Comparison of ENCODE assay signal across 28 mouse cellular contexts in genomic region chr7:137947424-137947823, GRCm38 (mm10).
A peak's percentile ranks its signal among the peaks of the same experiment; 100 is the strongest.
DNase-seq lines count a peak whose midpoint lies in the region; ATAC-seq and TF ChIP-seq lines count a peak whose summit lies in the region.
"Had no signal": no experiment of that assay in that cellular context is flagged by ENCODE, and none has a peak within 500 bp of the region (broad histone marks: within the 10 kb centered on the region; RNA-seq: fewer than 3 reads in every experiment).

No protein-coding gene starts in this region.

- no peaks in the 10 kb centered on the region for H3K36me3 ChIP-seq in midbrain, embryonic 10.5 days
- no peaks in the 10 kb centered on the region for H3K36me3 ChIP-seq in midbrain, postnatal 0 days (ENCODE audit: insufficient read depth, low read length)
- H3K36me3 ChIP-seq in limb, embryonic 10.5 days = no peaks in the 10 kb centered on the region
- H3K36me3 ChIP-seq: heart, embryonic 13.5 days; hindbrain, embryonic 13.5 days; liver, embryonic 12.5 days; neural tube, embryonic 13.5 days had no signal

- H3K9ac ChIP-seq in midbrain, postnatal 0 days (replicated peaks; ENCODE audit: low read length, poor library complexity, severe bottlenecking) = no peak overlapping the region
- H3K9ac ChIP-seq: forebrain, embryonic 13.5 days; heart, embryonic 13.5 days; hindbrain, embryonic 13.5 days; liver, embryonic 12.5 days; liver, postnatal 0 days; neural tube, embryonic 13.5 days had no signal

- no peaks in the 10 kb centered on the region for H3K27me3 ChIP-seq in midbrain, embryonic 10.5 days (ENCODE audit: low read depth, poor library complexity, severe bottlenecking)
- no peaks in the 10 kb centered on the region for H3K27me3 ChIP-seq in midbrain, postnatal 0 days (ENCODE audit: insufficient read depth, low read length)
- H3K27me3 ChIP-seq in limb, embryonic 10.5 days (ENCODE audit: low read depth, poor library complexity, severe bottlenecking) = no peaks in the 10 kb centered on the region
- H3K27me3 ChIP-seq: forebrain, embryonic 13.5 days; heart, embryonic 13.5 days; hindbrain, embryonic 13.5 days; liver, embryonic 12.5 days; neural tube, embryonic 13.5 days; Patski had no signal

- no peaks in the 10 kb centered on the region for H3K9me3 ChIP-seq in midbrain, embryonic 10.5 days (replicated peaks)
- H3K9me3 ChIP-seq in midbrain, postnatal 0 days (ENCODE audit: low read length) = no peaks in the 10 kb centered on the region
- H3K9me3 ChIP-seq in limb, embryonic 10.5 days (replicated peaks) = no peaks in the 10 kb centered on the region
- H3K9me3 ChIP-seq: forebrain, embryonic 13.5 days; heart, embryonic 13.5 days; hindbrain, embryonic 13.5 days; neural tube, embryonic 13.5 days had no signal

- WGBS in midbrain, embryonic 10.5 days = 19% methylated on average over 5 of the region's 5 CpGs
- 10% methylated on average over 5 of the region's 5 CpGs for WGBS in midbrain, postnatal 0 days
- WGBS in limb, embryonic 10.5 days = 19% methylated on average over 5 of the region's 5 CpGs

- H3K27ac ChIP-seq in midbrain, embryonic 10.5 days (replicated peaks) = peak overlapping the region; percentile 57
- H3K27ac ChIP-seq in midbrain, postnatal 0 days (ENCODE audit: low read depth, low read length) = no peak overlapping the region
- no peak overlapping the region for H3K27ac ChIP-seq in limb, embryonic 10.5 days
- H3K27ac ChIP-seq: forebrain, embryonic 13.5 days; gastrocnemius, adult 2 months; heart, adult 2 months; heart, embryonic 13.5 days; hindbrain, embryonic 13.5 days; left cerebral cortex, adult 2 months; liver, embryonic 12.5 days; neural tube, embryonic 13.5 days had no signal

- TF ChIP-seq CTCF in midbrain, postnatal 0 days (IDR thresholded peaks at IDR 0.05) = no peak

- no peak overlapping the region for H3K4me2 ChIP-seq in midbrain, postnatal 0 days (ENCODE audit: low read depth, low read length, poor library complexity, severe bottlenecking)
- H3K4me2 ChIP-seq: forebrain, embryonic 13.5 days; heart, embryonic 13.5 days; hindbrain, embryonic 13.5 days; liver, embryonic 12.5 days; neural tube, embryonic 13.5 days had no signal

- peak; percentile 67 for DNase-seq in midbrain, embryonic 10.5 days (ENCODE audit: low spot score)
- no peak for DNase-seq in midbrain, postnatal 0 days (ENCODE audit: low spot score)
- DNase-seq in embryo, embryonic 10 days (ENCODE audit: low spot score) = peak; percentile 64
- peak; percentile 54 for DNase-seq in embryo, embryonic 9.5 days (ENCODE audit: extremely low spot score)
- peak; percentile 47 for DNase-seq in limb, embryonic 10.5 days (ENCODE audit: low spot score)
- DNase-seq in heart, adult 9 months (ENCODE audit: low spot score in 2 of 2) = no peak
- DNase-seq in cerebellum, adult 11 months = no peak
- DNase-seq in heart, postnatal 4 days = no peak
- DNase-seq: adrenal gland, postnatal 14 days; cerebellum, adult 18-20 months; gastrocnemius, adult 2 months; heart, adult 2 months; heart, postnatal 14 days; kidney, adult 11 months; kidney, postnatal 25 days; liver, postnatal 0 days; lung, postnatal 36 days; right cerebral cortex, postnatal 25 days; thymus, postnatal 25 days had no signal

- H3K4me1 ChIP-seq in midbrain, embryonic 10.5 days = peaks cover 22% of the 10 kb centered on the region
- H3K4me1 ChIP-seq in midbrain, postnatal 0 days (ENCODE audit: insufficient read depth, low read length) = no peaks in the 10 kb centered on the region
- peaks cover 16% of the 10 kb centered on the region for H3K4me1 ChIP-seq in limb, embryonic 10.5 days
- H3K4me1 ChIP-seq: forebrain, embryonic 13.5 days; heart, embryonic 13.5 days; liver, embryonic 12.5 days had no signal

- no peak for ATAC-seq in midbrain, postnatal 0 days (ENCODE audit: low FRiP score)
- ATAC-seq: forebrain, embryonic 13.5 days; liver, embryonic 12.5 days; liver, postnatal 0 days; midbrain, embryonic 16.5 days; Patski had no signal

- no peak overlapping the region for H3K4me3 ChIP-seq in midbrain, embryonic 10.5 days
- no peak overlapping the region for H3K4me3 ChIP-seq in midbrain, postnatal 0 days (ENCODE audit: low read depth, low read length)
- no peak overlapping the region for H3K4me3 ChIP-seq in limb, embryonic 10.5 days
- H3K4me3 ChIP-seq: forebrain, embryonic 13.5 days; gastrocnemius, adult 2 months; heart, adult 2 months; heart, embryonic 13.5 days; hindbrain, embryonic 13.5 days; left cerebral cortex, adult 2 months; liver, embryonic 12.5 days; myocyte; neural tube, embryonic 13.5 days had no signal

Comparison
In these comparisons a context has a peak if more than half of its experiments do, and no peak if none do; other contexts are left out.
1. DNase-seq: peak in midbrain, embryonic 10.5 days (single experiment), embryo, embryonic 10 days (single experiment), embryo, embryonic 9.5 days (single experiment) and limb, embryonic 10.5 days (single experiment); none in midbrain, postnatal 0 days (single experiment), heart, adult 9 months (0 of 2), cerebellum, adult 11 months (single experiment) and heart, postnatal 4 days (single experiment).